Mouse (Mus musculus) intestine, postnatal 0 days (tissue): ENCODE measurements around the gene Cdk5rap2. TPM values are rescaled to one million over a fixed set of nuclear protein-coding genes. Genes with fewer than 3 reads are reported as not detected.

Experiments used
- ATAC-seq: fragments of 200-750 bp; cut with Nextera tagmentation; 2 replicates; pipeline ENCODE4 v1.8.0; 2017; ENCODE audit warnings: mild to moderate bottlenecking, moderate TSS enrichment, moderate library complexity
- H3K27ac ChIP-seq: fragments of 300-500 bp; sonication (generic); 2 replicates; pipeline ENCODE4 v1.5.1; 2014; ENCODE audit warnings: mild to moderate bottlenecking, low read depth, low read length, moderate library complexity
- H3K27me3 ChIP-seq: fragments of 300-500 bp; sonication (generic); replicated peaks from 2 replicates; pipeline ENCODE4 v1.6.1; 2014; ENCODE audit warnings: low read length, mixed read lengths; ENCODE audit not compliant: control insufficient read depth, insufficient read depth
- H3K36me3 ChIP-seq: fragments of 300-500 bp; sonication (generic); 2 replicates; pipeline ENCODE4 v1.6.1; 2014; ENCODE audit warnings: mild to moderate bottlenecking, moderate library complexity; ENCODE audit not compliant: control insufficient read depth, insufficient read depth
- H3K4me1 ChIP-seq: fragments of 300-500 bp; sonication (generic); replicated peaks from 2 replicates; pipeline ENCODE4 v1.6.1; 2014; ENCODE audit warnings: antibody characterized with exemption, low read length, mixed read lengths; ENCODE audit not compliant: control insufficient read depth, insufficient read depth
- H3K4me2 ChIP-seq: fragments of 300-500 bp; sonication (generic); replicated peaks from 2 replicates; pipeline ENCODE4 v1.6.1; 2014; ENCODE audit warnings: low read depth, mild to moderate bottlenecking, moderate library complexity
- H3K4me3 ChIP-seq: fragments of 300-500 bp; sonication (generic); 2 replicates; pipeline ENCODE4 v1.5.1; 2014; ENCODE audit warnings: low read depth, low read length
- H3K9ac ChIP-seq: fragments of 300-500 bp; sonication (generic); 2 replicates; pipeline ENCODE4 v1.6.1; 2014; ENCODE audit warnings: mild to moderate bottlenecking, low read depth, low read length
- H3K9me3 ChIP-seq: fragments of 300-500 bp; sonication (generic); 2 replicates; pipeline ENCODE4 v1.6.1; 2016; ENCODE audit warnings: mixed run types; ENCODE audit not compliant: control insufficient read depth
- CTCF ChIP-seq: sonication (generic); IDR thresholded peaks from 2 replicates; pipeline ENCODE4 v1.5.1; 2016; ENCODE audit warnings: low read depth, mild to moderate bottlenecking, control low read depth, antibody characterized with exemption, moderate library complexity
- WGBS: fragments of 180-500 bp; shearing (Covaris S2); extraction: QIAGEN DNeasy Blood & Tissue Kit; methylation state at CpG from one replicate; pipeline ENCODE4 v1.1.7; 2014; 5-methylcytosine and 5-hydroxymethylcytosine counted together
- polyA plus RNA-seq: library from polyadenylated mRNA; unstranded; fragments of >200 nt; fragmentation: Nextera tagmentation; extraction: Ambion mirVana; gene quantifications from 2 replicates; pipeline ENCODE4 v1.2.1, GENCODE M21; 2015

The Cdk5rap2 gene
- polyA plus RNA-seq, 1 experiment from 2014 or later, result 5.4 TPM

- H3K27ac ChIP-seq, result no peak overlapping the region
- no peak for TF ChIP-seq CTCF
- H3K4me1 ChIP-seq, result no peaks in the 10 kb centered on the region
- WGBS, result 80% methylated on average over 4 of the region's 4 CpGs
- no peak overlapping the region for H3K9ac ChIP-seq
- no peak overlapping the region for H3K4me2 ChIP-seq
- H3K4me3 ChIP-seq, result no peak overlapping the region
- H3K27me3 ChIP-seq, result no peaks in the 10 kb centered on the region
- H3K9me3 ChIP-seq, result no peaks in the 10 kb centered on the region
- H3K36me3 ChIP-seq, result 0 out of 2 replicates have a peak, but pooled peaks cover 18% of the 10 kb centered on the region
- ATAC-seq, result no peak
Observed at GRCm38 (mm10) chr4:70219776-70220175, 190.5 kb downstream of the Cdk5rap2 start.

GRCm38 (mm10) chr4:70185971-70186370, 224.3 kb downstream of the Cdk5rap2 start:
- WGBS, result 90% methylated on average over 2 of the region's 2 CpGs
- Histone ChIP-seq H3K9ac (no peak overlapping the region), H3K27me3 (no peaks in the 10 kb centered on the region), H3K4me3 (no peak overlapping the region), H3K4me2 (no peak overlapping the region), H3K36me3 (no peaks in the 10 kb centered on the region), H3K9me3 (no peaks in the 10 kb centered on the region), H3K27ac (no peak overlapping the region), H3K4me1 (no peaks in the 10 kb centered on the region)
- ATAC-seq, result no peak
- TF ChIP-seq CTCF, result no peak

Other genes starting within 250 kb of the Cdk5rap2 start
- gene Megf9, start 124.6 kb upstream of the Cdk5rap2 start, polyA plus RNA-seq, result 2.2 and 3.3 TPM in 2 replicates